8 mouse cellular contexts compared by ENCODE assay signal in genomic region chr2:180779226-180780104, GRCm38 (mm10). TPM values are rescaled to one million over a fixed set of nuclear protein-coding genes. Genes with fewer than 3 reads are reported as not detected.
A peak's percentile ranks its signal among the peaks of the same experiment; 100 is the strongest.
DNase-seq lines count a peak whose midpoint lies in the region; ATAC-seq lines count a peak whose summit lies in the region.

No protein-coding gene starts in this region.

- DNase-seq in NIH3T3 (ENCODE audit: low read depth) = peak; percentile 72
- peak; percentile 66 to 72 for DNase-seq in kidney, postnatal 4 days
- peak; percentile 52 for DNase-seq in lung, postnatal 10 days
- DNase-seq in retina, postnatal 1 day = peak; percentile 77
- DNase-seq in urinary bladder, postnatal 14 days (ENCODE audit: low spot score) = peak; percentile 49

- ATAC-seq in CD4-positive, CD25-positive, alpha-beta regulatory T cell, adult 4 months = peak; percentile 62
- ATAC-seq in common myeloid progenitor, adult 5-6 weeks (replicated peaks; ENCODE audit: low read depth, poor library complexity, severe bottlenecking) = peak; percentile 90
- ATAC-seq in granulocyte monocyte progenitor cell, adult 5-6 weeks (replicated peaks; ENCODE audit: poor library complexity, severe bottlenecking) = peak; percentile 82

RNA-seq across cellular contexts. Expression of gene Bhlhe23, which starts 2.8 kb away (rescaled TPM):
- not detected for polyA plus RNA-seq in CD4-positive, CD25-positive, alpha-beta regulatory T cell, adult 4 months (2017; shearing (Covaris generic))
- not detected in 2 replicates for total RNA-seq in common myeloid progenitor, adult 5-6 weeks (2017)
- total RNA-seq in granulocyte monocyte progenitor cell, adult 5-6 weeks (2014; fragmentation: Nextera tagmentation) = not detected in 2 replicates
- total RNA-seq in granulocyte monocyte progenitor cell, adult 5-6 weeks (2017) = not detected in 2 replicates

RNA-seq across cellular contexts. Expression of gene Slc17a9, which starts 54.4 kb away (rescaled TPM):
- 100 to 1,000 TPM in 1 of 2 experiments, 10 to 100 TPM in 1; 77.3 to 114 TPM for polyA plus RNA-seq in CD4-positive, CD25-positive, alpha-beta regulatory T cell, adult 4 months (2017; shearing (Covaris generic))
- total RNA-seq in common myeloid progenitor, adult 5-6 weeks (2017) = 6.5 and 6.8 TPM in 2 replicates
- total RNA-seq in granulocyte monocyte progenitor cell, adult 5-6 weeks (2014; fragmentation: Nextera tagmentation) = 19.4 and 21.5 TPM in 2 replicates
- 6.5 and 9.0 TPM in 2 replicates for total RNA-seq in granulocyte monocyte progenitor cell, adult 5-6 weeks (2017)

Comparison
In these comparisons a context has a peak if more than half of its experiments do, and no peak if none do; other contexts are left out.
1. Peak in every context shown above with its lines: DNase-seq and ATAC-seq.